Mouse (Mus musculus) effector memory CD4-positive, alpha-beta T cell, adult 7 months (primary cell): ENCODE results near the gene Ankrd52. TPM values are rescaled to one million over a fixed set of nuclear protein-coding genes. Genes with fewer than 3 reads are reported as not detected.

Experiments used
- polyA plus RNA-seq: library from polyadenylated mRNA; unstranded; fragments of 100-300 nt; shearing (Covaris generic); gene quantifications from one replicate; pipeline ENCODE4 v1.2.1, GENCODE M21; 2017

The Ankrd52 gene
- polyA plus RNA-seq: 3.4 TPM

DNA sequence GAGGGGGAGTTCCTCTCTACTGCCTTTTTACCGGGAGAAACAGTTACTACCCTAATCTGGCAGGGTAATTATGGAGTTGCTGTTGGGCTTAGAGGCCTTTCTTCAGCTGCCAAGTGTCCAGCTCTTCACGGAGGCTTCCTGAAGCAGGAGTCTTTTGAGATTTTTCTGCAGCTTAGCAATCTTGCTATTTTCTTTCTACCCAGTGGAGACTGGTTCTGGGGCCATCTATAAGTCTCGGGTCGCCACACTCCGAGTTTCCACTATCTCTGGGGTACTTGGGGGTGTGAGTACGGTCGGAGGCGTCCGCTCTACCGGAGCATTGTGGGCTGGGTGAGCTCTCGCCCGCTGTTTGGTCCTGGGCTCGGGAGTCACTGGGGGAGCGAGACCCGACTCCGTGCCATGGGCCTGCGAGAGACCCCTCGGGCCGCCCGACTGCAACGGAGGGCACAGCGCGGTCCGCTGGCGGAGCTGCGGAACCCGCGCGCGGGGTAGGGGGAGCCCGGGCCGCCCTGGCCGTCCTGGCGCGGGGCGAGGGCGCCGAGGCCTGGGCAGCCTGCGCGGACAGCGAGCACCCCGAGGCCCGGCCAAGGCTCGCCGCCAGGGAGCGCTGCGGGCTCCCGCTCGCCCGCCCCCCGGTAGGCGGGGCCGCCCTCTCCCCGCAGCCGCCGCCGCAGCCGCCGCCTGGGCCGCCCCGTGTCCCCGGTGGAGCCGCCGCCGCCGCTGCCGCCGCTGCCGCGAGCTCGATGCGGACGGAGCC is at the start of gene Ankrd52:
Gene Ankrd52, plus strand, starts transcription at position 661 of the 757 bp plus-strand sequence.

DNA sequence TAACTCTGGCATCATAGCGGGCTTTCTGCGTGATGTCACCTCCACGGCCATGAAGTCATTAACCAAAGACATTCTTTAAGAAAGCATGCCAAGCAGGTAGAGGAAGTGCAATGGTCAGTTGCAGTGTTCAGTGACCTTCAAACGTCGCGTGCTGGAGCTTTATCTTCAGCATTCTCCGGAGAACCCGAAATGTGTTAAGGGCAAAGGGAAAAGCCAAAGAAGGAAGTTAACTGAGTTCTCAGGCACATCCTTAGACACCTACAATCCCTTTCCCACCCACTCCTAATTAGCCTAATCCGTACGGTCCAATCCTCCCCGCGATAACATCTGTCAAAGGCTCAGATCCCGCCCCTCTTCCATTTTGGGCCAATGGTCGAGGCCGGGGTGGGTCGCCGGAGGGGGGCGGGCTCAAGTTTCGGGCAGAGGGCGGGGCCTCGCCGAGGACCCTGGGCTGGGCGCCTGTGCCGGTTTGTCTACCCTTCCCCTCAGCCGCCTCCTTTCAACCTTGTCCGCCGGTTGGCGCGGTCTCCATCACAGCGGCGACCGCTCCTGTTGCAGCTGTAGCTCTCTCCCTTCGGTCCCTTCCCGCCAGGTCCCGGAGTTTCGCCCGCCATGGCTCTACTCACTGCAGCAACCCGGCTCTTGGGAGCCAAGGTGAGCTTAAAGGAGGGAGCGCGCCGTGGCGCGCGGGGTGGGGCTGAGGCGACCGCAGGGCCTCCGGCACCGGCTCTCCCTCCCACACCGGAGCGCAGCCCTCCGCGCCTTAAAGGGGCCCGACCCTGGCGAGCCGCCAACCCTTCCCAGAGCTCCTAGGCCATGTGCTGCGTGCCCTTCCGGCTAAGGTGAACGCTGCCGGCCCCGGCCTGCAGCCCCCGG is 39.4 kb upstream of the Ankrd52 start, which contains the start of gene Cs:
Gene Cs, plus strand, starts transcription at position 429 of the 876 bp plus-strand sequence.

DNA sequence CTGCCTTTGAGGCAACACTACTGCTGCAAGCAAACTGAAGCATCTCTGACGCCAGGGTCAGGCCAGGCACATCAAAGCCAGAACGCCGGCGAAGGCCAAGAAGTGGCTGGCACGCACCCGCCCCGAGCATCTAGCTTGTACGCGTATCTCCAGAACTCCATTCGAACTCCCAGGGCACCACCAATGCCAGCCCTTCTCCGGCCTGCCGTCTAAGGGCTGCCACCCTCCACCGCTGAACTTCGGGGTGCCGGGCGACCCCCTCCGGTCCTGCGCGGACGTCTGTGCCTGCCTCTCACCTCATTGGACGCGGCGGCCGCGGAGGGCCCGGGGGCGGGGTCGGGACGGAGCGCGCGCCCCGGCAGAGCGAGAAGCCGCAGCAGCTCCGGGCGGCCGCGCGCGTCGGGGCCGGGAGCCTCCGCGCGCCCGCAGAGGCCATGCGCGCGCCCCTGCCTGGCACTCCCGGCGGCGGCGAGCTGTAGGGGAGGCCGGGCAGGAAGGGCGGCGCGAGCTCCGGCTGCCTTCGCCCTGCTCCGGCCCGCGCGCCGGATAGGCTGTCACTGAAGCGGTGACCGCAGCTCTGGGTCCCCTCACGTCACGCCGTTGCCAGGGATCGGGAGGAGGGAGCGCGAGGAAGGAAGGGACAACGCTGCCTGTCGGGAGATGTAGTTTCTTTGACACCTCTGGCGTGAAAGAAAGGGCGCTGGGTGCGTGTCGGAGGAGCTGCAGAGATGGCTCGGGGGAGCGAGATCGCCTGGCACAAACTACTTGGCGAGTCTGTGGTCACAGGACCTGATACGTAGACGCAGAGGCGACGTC is 8.3 kb upstream of the Ankrd52 start, which contains the start of gene Coq10a:
Gene Coq10a, minus strand, starts transcription at position 596 of the 816 bp plus-strand sequence.

DNA sequence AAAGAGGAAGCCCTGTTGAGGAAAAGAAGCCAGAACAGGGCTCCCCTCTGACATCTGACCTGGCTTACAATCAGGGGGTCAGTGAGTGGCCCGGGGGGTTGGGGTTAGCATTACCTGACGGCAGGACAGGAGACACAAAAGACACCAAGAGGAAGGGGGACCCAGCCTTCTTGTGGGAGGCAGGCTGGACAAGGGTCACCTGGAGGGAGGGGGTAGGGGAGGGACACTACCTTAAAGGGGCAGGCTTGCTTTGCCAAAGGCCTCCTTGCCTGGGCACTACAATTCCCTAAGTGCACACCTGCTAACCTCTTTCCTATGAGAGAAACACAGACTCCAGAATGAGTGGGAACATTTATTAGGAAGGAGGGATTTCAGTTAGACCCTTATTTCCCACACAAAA is 24.1 kb downstream of the Ankrd52 start, which contains the start of gene Slc39a5:
Gene Slc39a5, minus strand, starts transcription at position 174 of the 400 bp plus-strand sequence.

DNA sequence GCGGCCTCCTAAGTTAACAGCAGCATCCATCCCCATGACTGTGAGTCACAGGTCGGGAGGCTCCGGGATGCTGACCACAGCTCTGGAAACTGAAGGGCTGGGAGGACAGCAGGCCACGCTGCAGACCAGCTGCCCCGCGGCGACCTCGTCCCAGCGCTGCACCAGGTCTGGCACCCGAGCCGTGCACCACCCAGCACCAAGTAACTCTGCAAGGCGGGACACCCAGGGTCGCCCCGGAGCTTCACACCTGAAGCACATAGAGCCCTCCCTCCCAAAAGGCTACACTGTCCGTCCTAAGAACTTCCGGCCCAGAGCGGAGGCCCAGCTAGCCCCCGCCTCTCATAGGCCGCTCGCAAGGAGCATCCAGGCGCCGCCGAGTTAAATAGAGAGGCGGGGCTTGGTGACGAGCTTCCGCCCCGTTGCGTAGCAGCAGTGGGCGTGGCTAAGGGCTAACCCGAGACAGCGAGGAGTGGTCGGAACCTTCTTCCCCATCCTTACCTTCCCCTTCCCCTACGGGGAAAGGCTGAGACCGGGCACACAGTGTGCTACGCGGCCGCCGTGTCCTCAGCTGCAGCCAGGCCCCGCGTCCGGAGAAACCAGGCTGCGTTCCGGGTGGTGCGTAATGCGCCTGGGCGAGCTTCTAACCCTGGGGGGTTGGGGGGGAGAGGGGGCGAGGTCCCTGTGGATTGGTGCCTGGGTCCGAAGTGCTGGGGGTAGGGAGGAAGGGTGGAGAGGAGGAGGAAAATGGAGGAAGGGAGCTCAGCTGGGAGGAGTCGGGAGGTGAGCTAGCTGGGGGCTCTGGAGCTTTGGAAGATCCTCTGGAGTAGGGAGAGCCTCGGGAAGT is 34.5 kb downstream of the Ankrd52 start, which contains the start of the genes Nabp2 and Rnf41:
Gene Nabp2, minus strand, starts transcription at position 282 of the 844 bp plus-strand sequence.
Gene Rnf41, plus strand, starts transcription at position 447 of the 844 bp plus-strand sequence.

Other genes with a start within 250 kb of the Ankrd52 start
- 32.2 TPM for gene Rbms2, start 196.8 kb upstream of the Ankrd52 start, polyA plus RNA-seq
- gene Gls2, start 182.7 kb upstream of the Ankrd52 start, polyA plus RNA-seq: 2.5 TPM
- 14.4 TPM for gene Spryd4, start 165.3 kb upstream of the Ankrd52 start, polyA plus RNA-seq
- not detected for gene Mip, start 151.3 kb upstream of the Ankrd52 start, polyA plus RNA-seq
- 11.1 TPM for gene Timeless, start 145.1 kb upstream of the Ankrd52 start, polyA plus RNA-seq
- gene Apon, start 123.0 kb upstream of the Ankrd52 start, polyA plus RNA-seq: not detected
- 0.30 TPM for gene Apof, start 108.4 kb upstream of the Ankrd52 start, polyA plus RNA-seq
- 32.4 TPM for gene Stat2, start 106.6 kb upstream of the Ankrd52 start, polyA plus RNA-seq
- 0.51 TPM for gene Il23a, start 78.4 kb upstream of the Ankrd52 start, polyA plus RNA-seq
- gene Pan2, start 73.8 kb upstream of the Ankrd52 start, polyA plus RNA-seq: 35.2 TPM
- 24.1 TPM for gene Cnpy2, start 54.7 kb upstream of the Ankrd52 start, polyA plus RNA-seq
- 107 TPM for gene Cs, start 39.4 kb upstream of the Ankrd52 start, polyA plus RNA-seq
- gene Coq10a, start 8.1 kb upstream of the Ankrd52 start, polyA plus RNA-seq: 32.0 TPM
- 0.74 TPM for gene Slc39a5, start 24.1 kb downstream of the Ankrd52 start, polyA plus RNA-seq
- gene Nabp2, start 34.4 kb downstream of the Ankrd52 start, polyA plus RNA-seq: 55.5 TPM
- 21.2 TPM for gene Rnf41, start 34.5 kb downstream of the Ankrd52 start, polyA plus RNA-seq
- gene Smarcc2, start 82.1 kb downstream of the Ankrd52 start, polyA plus RNA-seq: 79.3 TPM
- 1,223 TPM for gene Myl6, start 117.0 kb downstream of the Ankrd52 start, polyA plus RNA-seq
- 2.7 TPM for gene Myl6b, start 121.6 kb downstream of the Ankrd52 start, polyA plus RNA-seq
- 300 TPM for gene Esyt1, start 148.8 kb downstream of the Ankrd52 start, polyA plus RNA-seq
- 38.5 TPM for gene Zc3h10, start 170.7 kb downstream of the Ankrd52 start, polyA plus RNA-seq
- gene Rpl41, start 172.2 kb downstream of the Ankrd52 start, polyA plus RNA-seq: 2,513 TPM
- 19.5 TPM for gene Pa2g4, start 188.9 kb downstream of the Ankrd52 start, polyA plus RNA-seq
- gene Erbb3, start 212.5 kb downstream of the Ankrd52 start, polyA plus RNA-seq: 1.8 TPM
- gene Rps26, start 249.6 kb downstream of the Ankrd52 start, polyA plus RNA-seq: 444 TPM